Mouse (Mus musculus) left cerebral cortex, postnatal 25 days (tissue): ENCODE data around the gene Clcn6. TPM values are rescaled to one million over a fixed set of nuclear protein-coding genes. Genes with fewer than 3 reads are reported as not detected.

ENCODE experiments used
- DNase-seq, 2 experiments: peaks; one replicate each; pipeline ENCODE4 v3.0.0; 2022; ENCODE audit warnings: low spot score in 2 of 2, mixed read lengths in 1 of 2
- intact Hi-C: fragments of 180-260 bp; cut with DNase I; formaldehyde crosslinking; loops from one replicate; pipeline ENCODE4 v1.15.1; 2025
- total RNA-seq, 2 experiments: library from RNA; stranded (reverse); gene quantifications; 2 replicates each; pipeline ENCODE4 v1.2.3; 2021

The Clcn6 gene
- total RNA-seq: 10 to 100 TPM; 70.9 to 73.9 TPM

GRCm38 (mm10) chr4:148038600-148039253, at the start of gene Clcn6, which contains the start of gene Mthfr:
TSS of gene Clcn6 (minus strand) at chr4:148038821.
TSS of gene Mthfr (plus strand) at chr4:148039077.
- peak; percentile 100 for DNase-seq
- intact Hi-C loops: no loop called here

- intact Hi-C loops: no loop called here
- peak; percentile 93 to 96 for DNase-seq
These were observed 49.4 kb upstream of the Clcn6 start, which contains the start of gene Agtrap for GRCm38 (mm10) chr4:148087907-148088527. TSS of gene Agtrap (minus strand) at chr4:148088031.

GRCm38 (mm10) chr4:148087091-148087906, 48.7 kb upstream of the Clcn6 start:
- no peak for DNase-seq
- intact Hi-C loops: no loop called here

- intact Hi-C loops: no loop called here
- DNase-seq: no peak
These were observed 47.3 kb upstream of the Clcn6 start for GRCm38 (mm10) chr4:148085907-148086305.

GRCm38 (mm10) chr4:148085131-148085906, 46.7 kb upstream of the Clcn6 start:
- DNase-seq: no peak
- intact Hi-C loops: no loop called here

- no peak for DNase-seq
- intact Hi-C loops: no loop called here
These were observed 45.7 kb upstream of the Clcn6 start for GRCm38 (mm10) chr4:148084261-148084714.

GRCm38 (mm10) chr4:148083176-148083899, 44.7 kb upstream of the Clcn6 start:
- intact Hi-C loops: no loop called here
- DNase-seq: no peak

- peak in 1 of 2 experiments; percentile 42 for DNase-seq
- intact Hi-C loops: no loop called here
These were observed 43.8 kb upstream of the Clcn6 start for GRCm38 (mm10) chr4:148082257-148083044.

GRCm38 (mm10) chr4:148081201-148081600, 42.6 kb upstream of the Clcn6 start:
- DNase-seq: no peak
- intact Hi-C loops: no loop called here

GRCm38 (mm10) chr4:148080597-148080973, 42.0 kb upstream of the Clcn6 start:
- intact Hi-C loops: no loop called here
- DNase-seq: no peak

- DNase-seq: no peak
- intact Hi-C loops: no loop called here
These were observed 41.4 kb upstream of the Clcn6 start for GRCm38 (mm10) chr4:148079944-148080596.

GRCm38 (mm10) chr4:148079212-148079611, 40.6 kb upstream of the Clcn6 start:
- no peak for DNase-seq
- intact Hi-C loops: no loop called here

- DNase-seq: no peak
- intact Hi-C loops: no loop called here
These were observed 37.3 kb upstream of the Clcn6 start for GRCm38 (mm10) chr4:148075881-148076280.

GRCm38 (mm10) chr4:148075259-148075658, 36.6 kb upstream of the Clcn6 start:
- intact Hi-C loops: no loop called here

GRCm38 (mm10) chr4:148074521-148075189, 36.0 kb upstream of the Clcn6 start:
- intact Hi-C loops: no loop called here

More at GRCm38 (mm10) chr4:148075259-148075658, 36.6 kb upstream of the Clcn6 start:
- DNase-seq: peak; percentile 57 to 68

GRCm38 (mm10) chr4:148071508-148071907, 32.9 kb upstream of the Clcn6 start:
- intact Hi-C loops: no loop called here
- DNase-seq: no peak

More at GRCm38 (mm10) chr4:148074521-148075189, 36.0 kb upstream of the Clcn6 start:
- DNase-seq: no peak

GRCm38 (mm10) chr4:148069602-148070218, 31.1 kb upstream of the Clcn6 start:
- intact Hi-C loops: no loop called here
- DNase-seq: no peak
